Mouse (Mus musculus) myocyte (in vitro differentiated cells): Measurements from ENCODE around the gene Ggt5. TPM values are rescaled to one million over a fixed set of nuclear protein-coding genes. Genes with fewer than 3 reads are reported as not detected.

Source experiments
- H3K27me3 ChIP-seq: one replicate; pipeline ENCODE4 v1.6.1; 2011; ENCODE audit not compliant: control insufficient read depth, insufficient read depth, insufficient read length
- H3K36me3 ChIP-seq: one replicate; pipeline ENCODE4 v1.6.1; 2011; ENCODE audit not compliant: control insufficient read depth, insufficient read depth
- H3K4me2 ChIP-seq: one replicate; pipeline ENCODE4 v1.6.1; 2011; ENCODE audit warnings: low read depth, control low read depth
- H3K4me3 ChIP-seq: one replicate; pipeline ENCODE4 v1.5.1; 2011; ENCODE audit warnings: mild to moderate bottlenecking, control low read depth, moderate library complexity
- H3K79me2 ChIP-seq: one replicate; pipeline ENCODE4 v1.6.1; 2011; ENCODE audit not compliant: control insufficient read depth, insufficient read depth
- H3ac ChIP-seq: one replicate; pipeline ENCODE4 v1.6.1; 2011; ENCODE audit not compliant: control insufficient read depth, insufficient read length
- CEBPB ChIP-seq: IDR thresholded peaks from 2 replicates; pipeline ENCODE4 v1.6.1; 2011; ENCODE audit warnings: mild to moderate bottlenecking, moderate library complexity; ENCODE audit not compliant: poor library complexity, insufficient read depth, severe bottlenecking
- E2F4 ChIP-seq: IDR thresholded peaks from one replicate; pipeline ENCODE4 v1.6.1; 2011; ENCODE audit warnings: mild to moderate bottlenecking, control low read depth, moderate library complexity; ENCODE audit not compliant: insufficient read depth
- MAX ChIP-seq: IDR thresholded peaks from one replicate; pipeline ENCODE4 v1.6.1; 2011; ENCODE audit warnings: low read depth, mild to moderate bottlenecking, control low read depth
- MYOD1 ChIP-seq, 3 experiments: IDR thresholded peaks; one replicate each; pipeline ENCODE4 v1.6.1; 2011; ENCODE audit warnings: control low read depth in 2 of 3, low read depth in 2 of 3, mild to moderate bottlenecking in 2 of 3, moderate library complexity in 1 of 3; ENCODE audit not compliant: insufficient read length in 2 of 3, control insufficient read depth in 1 of 3
- MYOG ChIP-seq, 3 experiments: IDR thresholded peaks; one replicate each; pipeline ENCODE4 v1.6.1; 2011; ENCODE audit warnings: control low read depth in 2 of 3, low read depth in 2 of 3, mild to moderate bottlenecking in 2 of 3; ENCODE audit not compliant: insufficient read length in 2 of 3, control insufficient read depth in 1 of 3, insufficient read depth in 1 of 3
- POLR2A ChIP-seq: IDR thresholded peaks from one replicate; pipeline ENCODE4 v1.6.1; 2011; ENCODE audit warnings: low read depth, mild to moderate bottlenecking, control low read depth, moderate library complexity; ENCODE audit not compliant: insufficient read length
- POLR2AphosphoS2 ChIP-seq: IDR thresholded peaks from one replicate; pipeline ENCODE4 v1.6.1; 2011; ENCODE audit warnings: low read depth, control low read depth; ENCODE audit not compliant: insufficient read length
- REST ChIP-seq: IDR thresholded peaks from one replicate; pipeline ENCODE4 v1.6.1; 2011; ENCODE audit warnings: mild to moderate bottlenecking, control low read depth, moderate library complexity; ENCODE audit not compliant: insufficient read depth, insufficient read length
- SRF ChIP-seq: IDR thresholded peaks from one replicate; pipeline ENCODE4 v1.6.1; 2011; ENCODE audit warnings: low read depth; ENCODE audit not compliant: control insufficient read depth, insufficient read length
- TCF12 ChIP-seq: IDR thresholded peaks from one replicate; pipeline ENCODE4 v1.6.1; 2011; ENCODE audit warnings: mild to moderate bottlenecking, control low read depth; ENCODE audit not compliant: poor library complexity, insufficient read depth, severe bottlenecking
- TCF3 ChIP-seq: IDR thresholded peaks from one replicate; pipeline ENCODE4 v1.6.1; 2011; ENCODE audit warnings: low read depth, control low read depth; ENCODE audit not compliant: insufficient read length
- USF1 ChIP-seq: IDR thresholded peaks from one replicate; pipeline ENCODE4 v1.6.1; 2011; ENCODE audit warnings: low read depth, mild to moderate bottlenecking, control low read depth, moderate library complexity
- polyA plus RNA-seq: library from polyadenylated mRNA; unstranded; fragments of >200 nt; fragmentation: generic; extraction: Trizol; gene quantifications from one replicate; pipeline ENCODE4 v1.2.1, GENCODE M21; 2012; ENCODE audit warnings: missing spikeins

The Ggt5 gene
- polyA plus RNA-seq, 1 experiment: 0.22 TPM

- Histone ChIP-seq H3K79me2 (no peaks in the 10 kb centered on the region), H3K36me3 (no peaks in the 10 kb centered on the region), H3K4me3 (peak overlapping the region; percentile 8), H3K27me3 (no peaks in the 10 kb centered on the region), H3ac (no peak overlapping the region), H3K4me2 (peak overlapping the region; percentile 72)
- TF ChIP-seq POLR2AphosphoS2: no peak
- TF ChIP-seq TCF12: no peak
- no peak for TF ChIP-seq E2F4
- TF ChIP-seq MYOG (IDR thresholded peaks at IDR 0.05; ENCODE audit: control insufficient read depth in 1 of 3, insufficient read depth in 1 of 3, insufficient read length in 2 of 3, low read depth in 2 of 3): no peak
- no peak for TF ChIP-seq CEBPB
- TF ChIP-seq MAX: no peak
- no peak for TF ChIP-seq SRF
Measured at GRCm38 (mm10) chr10:75558515-75558914, 30.6 kb upstream of the Ggt5 start.

- no peaks in the 10 kb centered on the region for H3K27me3 ChIP-seq
Measured at GRCm38 (mm10) chr10:75559041-75559675, 30.0 kb upstream of the Ggt5 start.

GRCm38 (mm10) chr10:75559676-75560548 lies 29.2 kb upstream of the Ggt5 start, which contains the start of gene Lrrc75b:
TSS of gene Lrrc75b (minus strand) at chr10:75560330.
- Histone ChIP-seq H3K27me3 (no peaks in the 10 kb centered on the region), H3K79me2 (no peaks in the 10 kb centered on the region), H3K4me2 (peak within 1 kb of the TSS; percentile 72), H3K4me3 (peak within 1 kb of the TSS; percentile 8), H3ac (no peak within 1 kb of the TSS), H3K36me3 (no peaks in the 10 kb centered on the region)
- TF ChIP-seq SRF (no peak), REST (no peak), E2F4 (no peak), USF1 (no peak), MYOG (IDR thresholded peaks at IDR 0.05; ENCODE audit: control insufficient read depth in 1 of 3, insufficient read depth in 1 of 3, insufficient read length in 2 of 3, low read depth in 2 of 3) (peak in 1 of 3 experiments; percentile 61), MYOD1 (IDR thresholded peaks at IDR 0.05; ENCODE audit: control insufficient read depth in 1 of 3, insufficient read length in 2 of 3, low read depth in 2 of 3) (peak in 1 of 3 experiments; percentile 46), MAX (no peak), POLR2AphosphoS2 (no peak), POLR2A (peak; percentile 28), TCF3 (no peak), TCF12 (no peak), CEBPB (no peak)

More at GRCm38 (mm10) chr10:75559041-75559675, 30.0 kb upstream of the Ggt5 start:
- Histone ChIP-seq H3K4me2 (peak overlapping the region; percentile 72), H3K36me3 (no peaks in the 10 kb centered on the region), H3K4me3 (peak overlapping the region; percentile 8), H3K79me2 (no peaks in the 10 kb centered on the region), H3ac (no peak overlapping the region)
- TF ChIP-seq MAX: no peak
- TF ChIP-seq TCF3: no peak
- TF ChIP-seq E2F4: no peak
- TF ChIP-seq MYOD1 (IDR thresholded peaks at IDR 0.05; ENCODE audit: control insufficient read depth in 1 of 3, insufficient read length in 2 of 3, low read depth in 2 of 3): no peak
- TF ChIP-seq POLR2AphosphoS2: no peak
- no peak for TF ChIP-seq MYOG (IDR thresholded peaks at IDR 0.05; ENCODE audit: control insufficient read depth in 1 of 3, insufficient read depth in 1 of 3, insufficient read length in 2 of 3, low read depth in 2 of 3)
- no peak for TF ChIP-seq USF1
- no peak for TF ChIP-seq REST

GRCm38 (mm10) chr10:75560549-75560899 lies 28.6 kb upstream of the Ggt5 start:
- Histone ChIP-seq H3K4me3 (peak overlapping the region; percentile 8), H3ac (no peak overlapping the region), H3K79me2 (no peaks in the 10 kb centered on the region), H3K36me3 (no peaks in the 10 kb centered on the region), H3K27me3 (no peaks in the 10 kb centered on the region), H3K4me2 (peak overlapping the region; percentile 72)
- TF ChIP-seq CEBPB (no peak), TCF12 (no peak), POLR2AphosphoS2 (no peak), USF1 (no peak), MAX (no peak), TCF3 (no peak), POLR2A (no peak)
